Mouse (Mus musculus) cortical plate, adult 2 months (tissue): Measurements from ENCODE around the gene Gucd1. TPM values are rescaled to one million over a fixed set of nuclear protein-coding genes. Genes with fewer than 3 reads are reported as not detected.
"Not testable (repeated sequence)": the region's sequence is repeated elsewhere in the genome, so short reads cannot be mapped to it uniquely, and the experiment has no call there.

ENCODE experiments used
- H3K27ac ChIP-seq: fragments of 200-500 bp; 2 replicates; pipeline ENCODE4 v1.5.1; 2012; ENCODE audit warnings: low read length, control low read depth, inconsistent platforms; ENCODE audit not compliant: insufficient read depth
- H3K4me1 ChIP-seq: fragments of 200-500 bp; 2 replicates; pipeline ENCODE4 v1.6.1; 2011; ENCODE audit warnings: low read length; ENCODE audit not compliant: control insufficient read depth, insufficient read depth
- H3K4me3 ChIP-seq: fragments of 200-500 bp; 2 replicates; pipeline ENCODE4 v1.5.1; 2011; ENCODE audit warnings: mild to moderate bottlenecking, low read length, control low read depth; ENCODE audit not compliant: insufficient read depth
- CTCF ChIP-seq: fragments of 200-500 bp; IDR thresholded peaks from 2 replicates; pipeline ENCODE4 v1.5.1; 2011; ENCODE audit warnings: mild to moderate bottlenecking, control low read depth, low read length; ENCODE audit not compliant: insufficient read depth; ENCODE audit errors: extremely low read depth
- POLR2A ChIP-seq: fragments of 200-500 bp; IDR thresholded peaks from 2 replicates; pipeline ENCODE4 v1.6.1; 2011; ENCODE audit warnings: mild to moderate bottlenecking, low read length, control low read depth; ENCODE audit not compliant: insufficient read depth; ENCODE audit errors: extremely low read depth
- polyA plus RNA-seq: library from polyadenylated mRNA; depleted of rRNA; stranded (reverse); fragments of >200 nt; gene quantifications from 2 replicates; pipeline ENCODE4 v1.2.3, GENCODE M21; 2012

The Gucd1 gene
- polyA plus RNA-seq, 1 experiment = 16.0 TPM

DNA sequence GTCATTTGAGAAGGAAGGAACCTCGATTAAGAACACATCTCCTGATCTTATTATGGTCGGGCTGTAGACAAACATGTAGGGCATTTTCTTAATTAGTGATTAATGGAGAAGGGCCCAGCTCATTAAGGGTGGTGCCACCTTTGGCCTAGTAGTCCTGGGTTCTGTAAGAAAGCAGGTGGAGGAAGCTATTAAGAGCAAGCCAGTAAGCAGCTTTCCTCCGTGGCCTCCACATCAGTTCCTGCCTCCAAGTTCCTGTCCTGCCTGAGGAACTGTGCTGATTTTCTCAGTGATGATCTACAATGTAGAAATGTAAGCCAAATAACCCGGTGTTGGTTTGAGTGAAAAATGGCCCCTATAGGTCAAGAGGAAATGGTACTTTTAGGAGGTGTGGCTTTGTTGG, 59.4 kb downstream of the Gucd1 start:
- Histone ChIP-seq H3K27ac (no peak overlapping the region), H3K4me1 (no peaks in the 10 kb centered on the region; the same call in 1 of the 2 replicates), H3K4me3 (no peak overlapping the region)
- TF ChIP-seq POLR2A (no peak), CTCF (no peak)

GRCm38 (mm10) chr10:75457852-75458251, 59.9 kb downstream of the Gucd1 start:
- Histone ChIP-seq H3K4me1 (no peaks in the 10 kb centered on the region; the same call in 1 of the 2 replicates), H3K27ac (no peak overlapping the region), H3K4me3 (no peak overlapping the region)
- no peak for TF ChIP-seq POLR2A
- no peak for TF ChIP-seq CTCF

GRCm38 (mm10) chr10:75456061-75456831, 61.5 kb downstream of the Gucd1 start:
- not testable (repeated sequence) for H3K4me3 ChIP-seq, H3K4me1 ChIP-seq, H3K27ac ChIP-seq

- no peak overlapping the region for H3K27ac ChIP-seq
- H3K4me1 ChIP-seq = no peaks in the 10 kb centered on the region; the same call in 1 of the 2 replicates
- no peak for TF ChIP-seq POLR2A
- no peak overlapping the region for H3K4me3 ChIP-seq
Measured at GRCm38 (mm10) chr10:75451036-75451786, 66.6 kb downstream of the Gucd1 start.

DNA sequence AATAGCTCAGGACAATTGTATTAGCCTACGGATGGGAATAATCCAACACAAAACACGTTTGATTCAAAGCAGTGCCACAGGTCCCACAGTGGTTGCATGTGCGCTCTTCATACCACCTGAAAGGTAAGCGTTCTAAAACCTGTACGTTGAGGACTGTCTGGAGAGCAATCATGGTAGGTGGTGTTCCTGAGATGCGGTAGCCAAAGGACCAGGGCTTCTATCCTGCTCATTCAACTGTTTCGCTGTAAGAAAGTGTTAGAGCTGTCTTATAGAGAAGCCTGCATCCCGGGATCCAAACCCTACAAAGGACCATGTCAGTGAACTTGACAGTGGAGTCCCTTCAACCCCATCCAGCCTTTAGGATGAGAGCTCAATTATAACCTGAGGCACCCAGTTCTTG, 67.4 kb downstream of the Gucd1 start:
- no peak for TF ChIP-seq CTCF
- H3K4me1 ChIP-seq = no peaks in the 10 kb centered on the region
- no peak overlapping the region for H3K27ac ChIP-seq
- no peak overlapping the region for H3K4me3 ChIP-seq

GRCm38 (mm10) chr10:75448806-75449420, 68.9 kb downstream of the Gucd1 start:
- TF ChIP-seq POLR2A = no peak
- no peak for TF ChIP-seq CTCF
- Histone ChIP-seq H3K4me1 (no peaks in the 10 kb centered on the region), H3K27ac (no peak overlapping the region), H3K4me3 (no peak overlapping the region)

- Histone ChIP-seq H3K4me1 (no peaks in the 10 kb centered on the region), H3K4me3 (no peak overlapping the region), H3K27ac (no peak overlapping the region)
- TF ChIP-seq POLR2A = no peak
- TF ChIP-seq CTCF = no peak
Measured at GRCm38 (mm10) chr10:75447489-75447888, 70.3 kb downstream of the Gucd1 start.

- TF ChIP-seq POLR2A (no peak), CTCF (no peak)
- H3K4me1 ChIP-seq = no peaks in the 10 kb centered on the region
Measured at GRCm38 (mm10) chr10:75446501-75447083, 71.2 kb downstream of the Gucd1 start.

DNA sequence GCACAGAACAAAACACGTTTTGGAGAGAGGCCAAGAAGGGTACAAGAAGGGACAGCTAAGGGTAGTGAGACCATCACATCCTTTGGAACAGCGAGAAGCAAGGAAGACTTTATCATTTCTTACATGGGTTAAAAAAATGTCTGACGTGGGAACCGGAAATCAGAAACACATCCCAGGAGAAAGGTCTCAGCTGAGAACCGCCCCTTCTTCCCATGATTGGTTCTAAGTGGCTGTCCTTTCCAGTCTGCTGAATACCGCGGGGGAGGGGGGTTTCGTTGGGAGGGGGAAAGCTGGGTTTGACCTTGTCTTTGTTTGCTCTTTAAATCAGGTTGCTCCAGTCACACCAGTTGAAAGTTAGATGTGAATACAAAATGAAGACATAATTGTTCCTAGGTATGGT, 72.7 kb downstream of the Gucd1 start:
- Histone ChIP-seq H3K4me1 (no peaks in the 10 kb centered on the region), H3K27ac (no peak overlapping the region), H3K4me3 (no peak overlapping the region)
- no peak for TF ChIP-seq CTCF

More at GRCm38 (mm10) chr10:75446501-75447083, 71.2 kb downstream of the Gucd1 start:
- Histone ChIP-seq H3K4me3 (no peak overlapping the region), H3K27ac (no peak overlapping the region)
